Mouse (Mus musculus) yolk sac, embryonic 10.5 days (tissue): Measurements from ENCODE around the gene Btbd9.
"Not testable (repeated sequence)": the region's sequence is repeated elsewhere in the genome, so short reads cannot be mapped to it uniquely, and the experiment has no call there.

ENCODE experiments used
- DNase-seq: peaks from one replicate; pipeline ENCODE4 v3.0.0-alpha.2; 2017; ENCODE audit warnings: low spot score

Btbd9 gene

GRCm38 (mm10) chr17:30558623-30559022 lies 17.7 kb downstream of the Btbd9 start:
- DNase-seq: no peak

GRCm38 (mm10) chr17:30556512-30556911 lies 19.8 kb downstream of the Btbd9 start:
- DNase-seq: no peak

GRCm38 (mm10) chr17:30553027-30553937 lies 23.0 kb downstream of the Btbd9 start:
- no peak for DNase-seq

- peak; percentile 30 for DNase-seq
Measured at GRCm38 (mm10) chr17:30550774-30551107, 25.5 kb downstream of the Btbd9 start.

- no peak for DNase-seq
Measured at GRCm38 (mm10) chr17:30549899-30550773, 26.2 kb downstream of the Btbd9 start.

GRCm38 (mm10) chr17:30539098-30539497 lies 37.2 kb downstream of the Btbd9 start:
- DNase-seq: peak; percentile 19

GRCm38 (mm10) chr17:30536651-30537050 lies 39.6 kb downstream of the Btbd9 start:
- DNase-seq: no peak

- DNase-seq: no peak
Measured at GRCm38 (mm10) chr17:30533098-30533497, 43.2 kb downstream of the Btbd9 start.

GRCm38 (mm10) chr17:30530542-30530940 lies 45.7 kb downstream of the Btbd9 start:
- no peak for DNase-seq

- no peak for DNase-seq
Measured at GRCm38 (mm10) chr17:30529632-30530541, 46.4 kb downstream of the Btbd9 start.

- no peak for DNase-seq
Measured at GRCm38 (mm10) chr17:30525405-30526295, 50.6 kb downstream of the Btbd9 start.

- DNase-seq: no peak
Measured at GRCm38 (mm10) chr17:30524451-30524850, 51.8 kb downstream of the Btbd9 start.

- no peak for DNase-seq
Measured at GRCm38 (mm10) chr17:30523783-30524182, 52.5 kb downstream of the Btbd9 start.

- DNase-seq: no peak
Measured at GRCm38 (mm10) chr17:30522406-30523078, 53.7 kb downstream of the Btbd9 start.

GRCm38 (mm10) chr17:30519172-30519512 lies 57.1 kb downstream of the Btbd9 start:
- not testable (repeated sequence) for DNase-seq

GRCm38 (mm10) chr17:30518431-30519171 lies 57.7 kb downstream of the Btbd9 start:
- no peak for DNase-seq

- DNase-seq: no peak
Measured at GRCm38 (mm10) chr17:30516580-30517340, 59.5 kb downstream of the Btbd9 start.

GRCm38 (mm10) chr17:30515401-30515800 lies 60.9 kb downstream of the Btbd9 start:
- no peak for DNase-seq

- no peak for DNase-seq
Measured at GRCm38 (mm10) chr17:30513034-30513433, 63.3 kb downstream of the Btbd9 start.
